Mouse (Mus musculus): ENCODE measurements at regions not wholly inside any gene's neighbourhood (a gene's known extent, or its start where the extent isn't known, plus 50 kb on each side); places are given as distances from the start of the nearest gene placed in this dataset.

DNA sequence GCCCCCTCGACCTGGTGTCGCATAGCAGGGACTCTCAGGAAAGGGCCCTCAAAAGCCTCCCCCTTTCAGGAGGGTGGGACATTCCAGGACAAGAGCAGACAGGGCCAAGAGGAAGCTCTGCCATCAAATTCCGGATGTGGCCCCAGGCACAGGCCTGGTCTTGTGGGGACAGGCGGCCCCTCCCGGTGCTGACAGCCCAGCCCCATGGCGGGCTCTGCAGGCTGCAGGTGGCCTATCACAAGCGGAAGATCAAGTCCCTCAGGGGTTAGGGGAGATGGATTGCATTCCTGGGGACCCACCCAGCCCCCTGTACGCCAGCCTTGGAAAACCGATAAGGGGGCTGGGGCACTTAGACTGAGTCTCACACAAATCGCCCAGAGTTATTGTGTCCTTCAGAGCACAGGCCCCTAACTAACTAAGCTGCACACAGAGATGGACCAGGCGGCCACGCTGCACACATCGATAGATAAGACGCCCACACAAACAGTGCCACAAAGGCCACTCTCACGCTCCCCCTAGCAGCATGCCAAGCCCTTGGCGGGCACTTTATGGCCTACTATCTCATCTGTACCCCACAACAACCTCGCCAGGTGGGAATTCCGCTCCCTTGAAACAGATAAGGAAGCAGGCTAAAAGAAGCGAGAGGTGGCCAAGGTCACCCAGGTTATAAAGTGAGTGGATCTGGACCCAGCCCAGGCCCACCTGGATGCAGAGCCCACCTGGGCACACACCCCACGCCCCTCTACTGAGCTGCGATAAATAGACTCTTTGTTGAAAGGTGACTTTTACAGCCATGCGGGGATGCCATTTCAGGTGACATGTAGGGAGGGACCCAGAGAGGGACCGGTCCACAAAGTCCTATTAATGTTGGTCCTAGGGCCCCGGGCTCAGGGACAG lies 55.5 kb downstream of the Gm5294 start:
- no peak for DNase-seq (ENCODE audit: extremely low read depth, low read depth, low spot score)

DNA sequence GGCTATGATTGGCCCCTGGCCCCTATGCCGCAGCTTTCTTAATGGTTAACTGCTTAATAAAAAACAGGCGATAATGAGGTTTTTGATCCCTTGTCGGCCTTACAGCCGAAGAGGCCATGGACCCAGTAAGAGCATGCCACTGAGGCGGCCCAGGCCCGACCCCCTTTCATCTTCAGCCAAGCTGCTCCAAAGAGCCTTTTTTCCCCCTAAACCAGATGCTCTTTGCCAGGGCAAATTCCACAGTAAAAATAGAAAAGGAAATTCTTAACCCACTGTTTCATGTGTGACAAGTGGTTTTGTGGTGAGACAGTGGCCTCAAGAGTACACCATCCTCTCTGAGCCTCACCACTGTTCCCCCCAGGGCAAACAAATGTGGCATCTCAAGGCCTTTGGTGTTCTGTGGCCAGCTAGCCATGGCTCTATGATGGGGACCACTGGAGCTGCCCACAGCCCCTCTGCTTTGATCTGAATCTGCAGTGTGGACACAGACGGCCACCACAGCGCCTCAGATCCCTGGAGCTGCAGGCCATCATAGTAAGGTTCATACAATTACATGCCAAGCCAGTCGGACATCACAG lies 61.9 kb downstream of the Gm5294 start:
- DNase-seq (ENCODE audit: extremely low read depth, low read depth, low spot score), result no peak

DNA sequence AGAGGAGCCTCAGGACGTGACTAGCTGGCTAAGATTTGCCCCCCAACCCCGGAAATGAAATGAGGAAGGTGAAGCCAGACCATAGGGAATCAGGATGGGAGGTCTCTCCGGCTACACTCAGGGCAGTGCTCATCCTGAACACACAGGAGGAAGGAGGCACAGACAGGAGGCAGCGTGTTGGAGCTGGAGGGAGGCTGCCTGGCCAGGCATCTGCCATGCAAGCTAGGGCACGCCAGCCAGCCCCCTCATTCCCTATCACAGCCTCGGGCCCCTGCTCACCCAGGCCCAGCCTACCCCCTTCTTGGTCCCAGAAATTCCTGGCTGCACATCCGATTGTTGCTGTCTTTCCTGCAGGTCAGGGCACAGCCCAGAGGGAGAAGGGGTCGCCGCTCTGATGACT lies 63.7 kb downstream of the Gm5294 start:
- no peak for DNase-seq (ENCODE audit: extremely low read depth, low read depth, low spot score)

DNA sequence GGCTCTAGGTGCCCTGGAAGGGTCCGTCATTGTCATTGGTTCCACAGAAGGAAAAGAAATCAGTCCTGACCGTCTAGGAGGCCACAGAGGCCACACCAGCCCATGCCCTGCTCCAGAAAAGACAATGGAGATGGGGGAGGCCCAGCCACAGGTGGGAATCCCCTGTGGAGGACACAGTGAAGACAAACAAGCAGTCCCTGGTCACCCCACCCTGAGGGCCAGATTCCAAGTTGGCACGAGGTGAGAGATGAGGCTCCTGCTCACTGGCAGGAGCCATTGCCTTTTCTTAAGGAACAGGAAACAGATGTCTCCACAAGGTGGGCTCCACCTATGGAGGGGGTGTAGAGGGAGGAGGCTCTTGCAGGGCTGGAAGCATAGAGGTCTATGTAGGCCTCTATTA lies 66.0 kb downstream of the Gm5294 start:
- no peak for DNase-seq (ENCODE audit: extremely low read depth, low read depth, low spot score)

DNA sequence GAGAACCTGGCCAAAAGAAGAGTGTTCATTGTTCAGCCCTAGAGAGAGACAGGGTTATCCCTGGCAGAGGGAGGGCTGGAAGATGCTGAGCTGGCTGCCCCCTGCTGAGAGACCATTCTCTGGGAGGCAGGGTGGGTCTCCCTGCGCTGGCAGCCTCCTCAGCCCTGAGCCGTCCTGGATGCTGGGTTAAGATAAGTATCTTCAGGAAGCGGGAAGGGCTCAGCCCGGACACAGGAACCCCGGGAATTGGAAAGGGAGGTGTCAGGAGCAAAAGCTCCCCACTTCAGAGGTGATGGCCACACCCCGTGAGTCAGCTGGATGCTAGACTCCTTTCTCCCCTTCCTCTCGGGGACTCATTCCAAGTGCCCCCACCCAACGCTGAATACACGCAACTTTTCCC lies 68.9 kb downstream of the Gm5294 start:
- no peak for DNase-seq (ENCODE audit: extremely low read depth, low read depth, low spot score)

DNA sequence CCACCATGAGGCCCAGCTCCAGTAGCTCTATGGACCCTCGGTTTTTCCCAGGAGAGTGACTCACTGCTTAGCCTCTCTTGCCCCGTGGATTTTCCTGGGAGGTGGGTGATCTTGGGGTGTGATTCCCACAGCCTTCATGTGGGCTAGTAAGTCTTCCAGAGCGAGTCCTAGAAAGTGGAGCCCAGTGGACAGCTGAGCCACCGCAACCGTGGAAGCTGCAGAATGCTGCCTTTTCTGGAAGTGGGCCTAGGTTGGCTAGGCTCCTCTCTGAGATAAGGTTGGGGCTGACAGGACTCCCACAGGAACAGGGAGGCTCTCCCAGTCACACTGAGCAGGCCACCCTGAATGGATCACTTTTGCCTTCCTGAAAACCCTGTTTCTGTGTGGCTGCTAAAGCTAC lies 69.9 kb downstream of the Gm5294 start:
- DNase-seq (ENCODE audit: extremely low read depth, low read depth, low spot score), result no peak

DNA sequence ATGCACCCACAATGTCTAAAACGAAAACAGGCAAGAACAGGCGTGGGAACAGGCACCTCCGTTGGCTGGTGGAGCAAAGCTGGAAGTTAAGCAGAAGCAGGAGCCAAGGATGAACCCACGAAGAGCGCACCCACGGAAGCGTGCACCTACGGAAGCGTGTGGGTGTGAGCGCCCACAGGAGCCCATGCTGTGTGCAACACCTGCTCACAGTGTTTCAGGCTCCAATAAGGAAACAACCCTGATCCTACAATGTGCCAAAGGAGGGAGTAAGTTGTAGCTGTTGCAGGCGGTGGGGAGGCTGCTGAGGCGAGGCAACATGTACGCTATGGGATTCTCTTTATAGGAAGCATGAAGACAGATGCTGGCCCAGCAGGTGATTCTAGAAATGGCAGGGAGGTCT lies 74.6 kb downstream of the Gm5294 start:
- no peak for DNase-seq (ENCODE audit: extremely low read depth, low read depth, low spot score)

DNA sequence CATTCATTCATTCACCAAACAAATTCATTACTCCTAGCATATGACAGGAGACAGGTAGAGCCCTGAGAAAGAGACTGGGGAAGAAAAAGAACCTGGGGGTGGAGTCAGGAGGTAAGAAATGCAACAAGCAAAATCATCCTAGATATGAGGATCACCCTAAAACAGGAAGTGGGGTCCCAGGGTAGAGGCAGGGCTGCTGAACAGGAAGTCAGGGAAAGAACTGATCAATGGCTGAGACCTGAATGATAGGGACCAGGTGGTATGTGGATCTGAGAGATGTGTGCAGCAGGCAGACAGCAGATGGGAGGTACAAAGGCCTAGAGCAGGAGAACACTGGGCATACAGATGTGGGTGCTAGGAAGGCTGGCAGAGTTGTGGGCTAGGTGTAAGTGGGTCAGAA lies 77.4 kb downstream of the Gm5294 start:
- no peak for DNase-seq (ENCODE audit: extremely low read depth, low read depth, low spot score)

DNA sequence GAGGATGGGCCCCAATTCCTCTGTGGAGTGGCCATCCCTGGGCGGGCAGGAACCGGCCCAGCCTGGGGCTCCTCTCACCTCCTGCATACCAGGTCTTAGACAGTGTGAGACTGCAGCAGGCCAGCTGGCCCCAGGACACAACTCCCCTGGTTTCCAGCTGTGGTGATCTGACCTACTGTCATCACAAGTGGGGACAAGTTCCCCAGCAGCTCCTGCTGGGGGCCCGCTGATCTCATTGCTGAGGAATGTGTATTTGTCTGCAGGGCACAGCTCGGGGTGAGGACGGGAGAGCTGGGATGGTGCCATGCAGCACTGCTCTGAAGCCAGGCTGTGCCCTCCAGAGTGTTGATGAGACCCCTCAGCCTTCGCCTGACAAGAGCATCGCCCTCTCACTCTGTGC lies 78.6 kb downstream of the Gm5294 start:
- no peak for DNase-seq (ENCODE audit: extremely low read depth, low read depth, low spot score)

DNA sequence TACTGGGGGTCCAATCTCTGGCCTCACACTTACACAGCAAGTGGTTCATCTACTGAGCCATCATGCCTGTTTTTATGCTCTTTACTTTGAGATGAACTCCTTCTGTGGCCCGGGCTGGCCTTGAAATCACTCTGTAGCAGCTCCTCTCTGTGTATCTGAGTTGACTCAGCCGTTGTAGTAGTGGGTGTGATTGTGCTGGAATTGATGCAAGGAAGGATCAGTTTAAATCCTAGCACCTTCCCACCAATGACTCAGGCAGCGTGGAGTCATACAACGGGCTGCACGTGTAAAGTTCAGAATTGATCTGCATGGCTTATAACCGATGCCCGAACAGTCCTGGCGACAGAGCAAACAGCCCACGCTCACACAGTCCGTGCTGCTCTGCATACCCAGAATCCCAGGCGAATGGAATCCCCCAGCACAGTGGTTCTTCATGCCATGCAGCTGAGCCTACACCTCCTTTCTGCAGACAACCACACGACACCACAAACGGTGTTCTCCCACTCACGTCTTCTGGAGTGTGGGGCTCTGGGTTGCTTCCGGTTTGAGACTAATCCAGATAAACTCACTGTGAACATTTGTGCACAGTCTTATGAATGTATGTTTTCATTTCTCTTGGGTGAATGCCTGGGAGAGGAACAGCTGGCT lies 81.2 kb downstream of the Gm5294 start:
- DNase-seq (ENCODE audit: extremely low read depth, low read depth, low spot score), result no peak

DNA sequence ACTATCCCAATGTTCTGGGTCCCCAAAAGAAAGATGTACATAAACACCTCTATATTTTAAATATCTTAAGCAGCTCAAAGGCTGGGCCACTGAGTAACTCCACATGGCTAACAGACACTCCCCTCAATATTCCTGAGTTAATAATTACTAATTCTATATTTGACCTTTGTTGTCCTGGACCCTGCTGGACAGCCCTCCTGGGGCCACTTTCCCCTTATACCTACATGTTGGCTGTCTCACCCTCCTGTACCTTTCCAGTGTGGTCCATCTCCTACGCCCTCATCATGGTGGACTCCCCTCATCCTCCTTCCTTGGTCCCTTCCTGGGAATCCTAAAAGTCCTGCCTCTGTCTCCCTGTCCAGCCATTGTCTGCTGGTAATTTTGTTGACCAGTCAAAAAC lies 82.4 kb downstream of the Gm5294 start:
- DNase-seq (ENCODE audit: extremely low read depth, low read depth, low spot score), result no peak

DNA sequence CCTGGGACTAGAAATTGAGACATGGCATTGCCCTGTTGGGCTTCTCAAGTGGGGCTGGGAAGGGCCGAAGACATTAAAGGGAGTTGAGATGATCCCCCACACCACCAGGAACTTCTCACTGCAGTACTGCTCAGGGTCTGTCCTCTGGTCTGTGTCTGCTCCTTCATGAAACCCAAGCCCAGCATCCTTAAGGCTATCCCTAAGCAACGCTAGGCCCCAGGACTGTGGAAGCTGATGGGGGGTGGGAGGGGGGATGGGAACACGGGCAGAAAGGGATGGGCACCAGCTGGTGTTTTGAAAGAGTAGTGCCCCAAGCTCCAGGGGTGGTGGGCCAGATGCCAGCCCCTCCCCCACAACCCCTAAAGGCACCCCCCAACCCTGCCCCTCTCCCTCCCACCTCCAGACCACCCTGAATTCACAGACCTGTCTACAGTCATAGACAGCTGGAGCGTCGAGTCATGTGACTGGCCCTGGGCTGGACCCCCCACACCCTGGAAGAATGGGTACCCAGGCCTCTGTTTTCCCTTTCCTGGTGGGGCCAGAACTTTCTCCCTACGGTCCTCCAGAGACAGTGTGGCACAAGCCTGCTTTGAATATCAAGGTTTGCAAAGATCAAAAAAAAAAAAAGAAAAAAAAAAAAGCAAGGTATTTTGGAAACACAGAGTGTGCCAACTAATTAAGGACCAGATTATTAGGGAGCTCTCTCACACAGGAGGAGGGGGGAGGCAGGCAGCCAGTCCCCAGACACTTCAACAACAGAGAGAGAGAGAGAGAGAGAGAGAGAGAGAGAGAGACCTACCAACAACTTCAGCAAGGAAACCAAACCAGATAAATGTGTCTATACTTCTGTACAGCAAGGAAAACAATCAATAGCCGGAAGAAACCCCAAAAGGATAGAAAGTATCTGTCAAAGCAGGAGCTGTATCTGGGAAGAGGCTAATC lies 85.1 kb downstream of the Pdgfa start:
- DNase-seq (ENCODE audit: extremely low read depth, low read depth, low spot score), result no peak

DNA sequence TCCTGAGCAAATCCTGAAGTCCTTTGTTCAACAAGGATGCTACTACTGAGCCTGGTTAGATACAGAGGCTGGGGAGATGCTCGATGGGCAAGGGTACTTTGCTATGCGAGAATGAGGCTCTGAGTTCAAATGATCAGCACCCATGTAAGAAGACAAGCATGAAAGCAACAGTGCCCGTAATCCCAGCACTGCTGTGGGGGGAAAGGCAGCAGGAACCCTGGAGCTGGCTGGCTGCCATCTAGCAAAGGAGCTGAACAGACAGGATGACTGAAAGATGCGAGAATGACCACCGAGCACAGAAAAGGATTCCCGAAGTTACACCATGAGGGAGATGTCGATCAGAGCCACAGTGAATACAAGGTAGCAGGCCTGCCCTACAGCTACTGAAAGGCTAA lies 84.5 kb downstream of the Pdgfa start:
- DNase-seq (ENCODE audit: extremely low read depth, low read depth, low spot score), result no peak

DNA sequence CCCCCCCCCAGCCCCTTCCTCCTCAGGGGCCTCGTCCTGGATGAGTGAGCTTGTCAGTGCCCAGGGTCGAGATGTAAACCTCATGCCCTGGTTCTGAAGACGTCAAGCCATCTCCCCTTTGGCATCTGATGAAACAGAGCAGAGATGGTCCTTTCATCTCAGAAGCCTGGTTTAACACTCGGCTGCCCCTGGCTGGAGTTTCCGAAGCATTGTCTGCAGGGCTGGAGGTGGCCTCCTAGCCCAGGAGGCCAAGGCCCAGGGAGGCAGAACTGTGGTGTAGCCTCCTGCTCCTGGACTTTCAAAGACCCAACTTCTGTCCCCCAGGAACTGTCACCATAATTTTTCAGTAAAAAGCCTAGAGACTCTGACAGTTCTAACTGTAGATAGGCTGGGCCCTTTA lies 82.1 kb downstream of the Pdgfa start:
- DNase-seq (ENCODE audit: extremely low read depth, low read depth, low spot score), result no peak

DNA sequence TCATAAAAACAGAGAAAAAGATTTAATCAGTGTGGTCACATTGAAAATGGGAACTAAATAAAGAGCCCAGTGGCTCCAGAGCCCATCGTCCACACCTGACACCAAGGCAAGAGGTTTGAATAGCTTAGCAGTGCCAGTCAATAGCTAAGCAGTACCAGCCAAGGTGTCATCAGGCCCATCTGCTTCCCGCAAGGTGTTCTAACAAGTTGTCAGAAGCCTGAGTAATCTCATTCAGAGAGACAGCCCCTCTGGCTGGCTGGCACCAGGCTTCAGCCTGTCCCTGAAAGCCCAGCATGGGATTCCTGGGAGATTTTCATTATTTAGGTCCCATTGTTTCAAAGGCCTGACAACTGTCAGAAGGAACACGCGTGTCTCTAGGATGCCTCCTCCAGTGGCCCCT lies 81.7 kb downstream of the Pdgfa start:
- no peak for DNase-seq (ENCODE audit: extremely low read depth, low read depth, low spot score)

DNA sequence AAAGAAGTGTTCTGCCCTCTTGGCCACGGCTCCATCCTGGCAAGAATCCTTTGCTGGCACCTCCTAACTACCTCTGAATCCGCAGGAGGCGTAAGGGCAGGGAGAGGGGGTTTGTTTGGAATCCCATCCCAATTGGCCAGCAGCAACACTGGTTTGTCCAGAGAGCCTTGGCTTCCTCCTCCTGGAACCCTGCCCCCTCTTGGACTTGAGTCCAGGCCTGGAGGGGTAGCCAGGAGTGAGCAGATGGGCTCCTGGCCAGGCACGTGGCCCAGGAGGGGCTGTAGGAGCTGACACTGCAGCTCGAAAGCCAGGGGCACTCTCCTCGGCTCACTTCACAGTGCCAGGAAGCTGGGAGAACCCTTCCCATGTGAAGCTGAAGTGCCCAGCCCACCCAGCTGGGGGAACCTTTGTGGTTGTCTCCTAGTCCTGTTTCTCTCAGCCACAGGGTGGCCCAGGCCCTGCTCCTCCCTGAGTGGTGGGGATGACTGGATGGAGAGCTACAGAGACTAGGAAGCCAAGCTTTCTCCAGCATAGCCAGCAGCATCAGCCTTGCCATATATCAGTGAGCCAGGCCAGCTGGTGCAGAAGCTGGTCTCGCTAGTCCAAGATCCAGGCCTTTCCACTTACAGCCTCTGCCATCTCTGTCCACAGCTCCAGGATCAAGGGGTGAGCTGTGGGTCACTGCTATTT lies 76.9 kb downstream of the Pdgfa start:
- DNase-seq (ENCODE audit: extremely low read depth, low read depth, low spot score), result peak; percentile 18

DNA sequence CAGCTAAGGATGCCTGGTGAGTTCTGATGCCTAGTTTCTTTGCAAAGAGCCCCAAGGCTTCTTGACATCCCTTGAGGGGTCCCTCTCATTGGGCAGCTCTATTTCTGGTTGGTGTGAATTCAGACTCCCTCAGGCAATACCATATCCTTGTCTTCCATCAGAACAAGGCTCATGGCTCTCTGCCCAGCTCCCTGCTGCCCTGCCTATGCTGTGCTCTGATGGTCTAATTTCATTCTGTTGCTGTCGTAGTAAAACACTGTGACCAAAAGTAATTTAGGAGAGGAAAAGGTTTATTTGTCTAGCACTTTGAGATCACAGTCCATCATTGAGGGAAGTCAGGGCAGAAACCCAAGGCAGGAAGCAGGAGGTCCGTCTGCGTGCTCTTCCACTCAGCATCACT lies 75.1 kb downstream of the Pdgfa start:
- DNase-seq (ENCODE audit: extremely low read depth, low read depth, low spot score), result no peak

Measured in fat pad, adult 2 months (tissue).